9 mouse cellular contexts compared by ENCODE assay signal in genomic region chrX:103991702-103992101, GRCm38 (mm10). TPM values are rescaled to one million over a fixed set of nuclear protein-coding genes. Genes with fewer than 3 reads are reported as not detected.
A peak's percentile ranks its signal among the peaks of the same experiment; 100 is the strongest.
DNase-seq lines count a peak whose midpoint lies in the region; ATAC-seq and TF ChIP-seq lines count a peak whose summit lies in the region.
"Had no signal": no experiment of that assay in that cellular context is flagged by ENCODE, and none has a peak within 500 bp of the region (broad histone marks: within the 10 kb centered on the region; RNA-seq: fewer than 3 reads in every experiment).

No protein-coding gene starts in this region.

- WGBS in kidney, embryonic 15.5 days: 40% methylated on average over 10 of the region's 10 CpGs
- WGBS in embryonic facial prominence, embryonic 10.5 days: 37% methylated on average over 10 of the region's 10 CpGs

- no peak overlapping the region for H3K27ac ChIP-seq in kidney, embryonic 15.5 days
- no peak overlapping the region for H3K27ac ChIP-seq in MEL (ENCODE audit: control insufficient read depth, low read depth, low read length)
- no peak overlapping the region for H3K27ac ChIP-seq in embryonic facial prominence, embryonic 10.5 days (replicated peaks)
- H3K27ac ChIP-seq: lung, embryonic 15.5 days had no signal

- DNase-seq in kidney, adult 18-20 months: peak; percentile 38
- DNase-seq in MEL (ENCODE audit: low read depth, low spot score): no peak
- peak; percentile 30 for DNase-seq in embryonic facial prominence, embryonic 10.5 days (ENCODE audit: low spot score)
- DNase-seq in lung, postnatal 4 days: peak; percentile 24 to 50
- DNase-seq in thymus, adult 18-20 months: no peak
- no peak for DNase-seq in gastrocnemius, adult 18-20 months (ENCODE audit: low spot score)
- DNase-seq: gastrocnemius, postnatal 14 days had no signal

- H3K9me3 ChIP-seq in kidney, embryonic 15.5 days (replicated peaks): no peaks in the 10 kb centered on the region
- no peaks in the 10 kb centered on the region for H3K9me3 ChIP-seq in MEL (replicated peaks; ENCODE audit: insufficient read depth, low read length)
- H3K9me3 ChIP-seq in embryonic facial prominence, embryonic 10.5 days: no peaks in the 10 kb centered on the region
- H3K9me3 ChIP-seq: lung, embryonic 15.5 days had no signal

- no peaks in the 10 kb centered on the region for H3K79me2 ChIP-seq in MEL (ENCODE audit: control insufficient read depth, insufficient read depth, low read length, poor library complexity)

- H3K36me3 ChIP-seq in kidney, embryonic 15.5 days: no peaks in the 10 kb centered on the region
- no peaks in the 10 kb centered on the region for H3K36me3 ChIP-seq in MEL (ENCODE audit: control insufficient read depth in 1 of 2, insufficient read depth in 2 of 2, low read length in 2 of 2)
- no peaks in the 10 kb centered on the region for H3K36me3 ChIP-seq in embryonic facial prominence, embryonic 10.5 days (replicated peaks)
- H3K36me3 ChIP-seq: lung, embryonic 15.5 days had no signal

- TF ChIP-seq CTCF in MEL (IDR thresholded peaks at IDR 0.05 in 2 of 3, conservative IDR thresholded peaks at IDR 0.05 in 1 of 3; ENCODE audit: control insufficient read depth in 1 of 3, insufficient read depth in 1 of 3, low read depth in 2 of 3, low read length in 3 of 3, poor library complexity in 1 of 3, severe bottlenecking in 1 of 3): peak in 2 of 3 experiments; percentile 26 to 27; a peak in 3 of 6 replicates

- peak; percentile 24 for TF ChIP-seq RAD21 in MEL (IDR thresholded peaks at IDR 0.05; ENCODE audit: low read depth, low read length)

- H3K4me2 ChIP-seq in kidney, embryonic 15.5 days: no peak overlapping the region
- H3K4me2 ChIP-seq: lung, embryonic 15.5 days had no signal

- H3K4me3 ChIP-seq in kidney, embryonic 15.5 days (replicated peaks): no peak overlapping the region
- no peak overlapping the region for H3K4me3 ChIP-seq in MEL (ENCODE audit: control insufficient read depth in 1 of 2, insufficient read depth in 1 of 2, low read depth in 2 of 2, low read length in 2 of 2)
- H3K4me3 ChIP-seq in embryonic facial prominence, embryonic 10.5 days: no peak overlapping the region
- H3K4me3 ChIP-seq: lung, embryonic 15.5 days had no signal

- TF ChIP-seq POLR2A in MEL (IDR thresholded peaks at IDR 0.05; ENCODE audit: control insufficient read depth in 1 of 2, insufficient read depth in 1 of 2, low read depth in 1 of 2, low read length in 2 of 2, poor library complexity in 1 of 2): no peak

- ATAC-seq in kidney, embryonic 15.5 days (replicated peaks; ENCODE audit: low FRiP score): no peak

- TF ChIP-seq EP300 in MEL (IDR thresholded peaks at IDR 0.05; ENCODE audit: low read depth in 1 of 2, low read length in 2 of 2): no peak

- no peak overlapping the region for H3K9ac ChIP-seq in kidney, embryonic 15.5 days
- no peak overlapping the region for H3K9ac ChIP-seq in MEL (ENCODE audit: control insufficient read depth, low read depth, low read length, poor library complexity, severe bottlenecking)
- H3K9ac ChIP-seq: lung, embryonic 15.5 days had no signal

- H3K4me1 ChIP-seq in kidney, embryonic 15.5 days: no peaks in the 10 kb centered on the region
- no peaks in the 10 kb centered on the region for H3K4me1 ChIP-seq in MEL (ENCODE audit: control insufficient read depth in 1 of 2, insufficient read depth in 2 of 2, low read length in 2 of 2)
- H3K4me1 ChIP-seq in embryonic facial prominence, embryonic 10.5 days: peaks cover 5% of the 10 kb centered on the region
- H3K4me1 ChIP-seq: lung, embryonic 15.5 days had no signal

- H3K27me3 ChIP-seq in kidney, embryonic 15.5 days: peaks cover 32% of the 10 kb centered on the region
- no peaks in the 10 kb centered on the region; a peak in 1 of 4 replicates for H3K27me3 ChIP-seq in MEL (ENCODE audit: control insufficient read depth in 1 of 2, insufficient read depth in 2 of 2, low read length in 2 of 2)
- H3K27me3 ChIP-seq in embryonic facial prominence, embryonic 10.5 days (replicated peaks; ENCODE audit: low read depth, poor library complexity, severe bottlenecking): peaks cover 86% of the 10 kb centered on the region

TF ChIP-seq in MEL, 35 proteins besides CTCF, POLR2A, EP300 and RAD21:
- TF ChIP-seq USF1 (IDR thresholded peaks at IDR 0.05; ENCODE audit: low read depth, low read length) (no peak), SMC3 (IDR thresholded peaks at IDR 0.05; ENCODE audit: low read depth, low read length) (peak; percentile 27; the same call in 1 of the 2 replicates)

RNA-seq across cellular contexts. Expression of gene Rlim, which starts 10.6 kb away (rescaled TPM):
- 34.1 and 35.3 TPM in 2 replicates for polyA plus RNA-seq in kidney, embryonic 15.5 days (2015; fragmentation: Nextera tagmentation; extraction: Ambion mirVana)
- total RNA-seq in MEL (2012; rRNA removed): 30.0 and 32.5 TPM in 2 replicates
- polyA plus RNA-seq in MEL (2012; ENCODE audit: insufficient read depth in 1 of 2, insufficient read length in 2 of 2, low read depth in 1 of 2, low replicate concordance in 2 of 2, missing spikeins in 1 of 2): 10 to 100 TPM; 20.8 to 84.2 TPM
- 43.0 and 43.4 TPM in 2 replicates for polyA plus RNA-seq in embryonic facial prominence, embryonic 10.5 days (2016; fragmentation: Nextera tagmentation; extraction: Ambion mirVana)
- 10 to 100 TPM; 16.9 to 20.3 TPM for total RNA-seq in gastrocnemius, adult 18-20 months (2021)

Comparison
In these comparisons a context has a peak if more than half of its experiments do, and no peak if none do; other contexts are left out.
1. DNase-seq: peak in kidney, adult 18-20 months (single experiment), embryonic facial prominence, embryonic 10.5 days (single experiment) and lung, postnatal 4 days (2 of 2); none in MEL (single experiment), thymus, adult 18-20 months (0 of 2) and gastrocnemius, adult 18-20 months (single experiment).